Mouse (Mus musculus) heart, adult 2 months (tissue): ENCODE results near the gene Vmn1r208. TPM values are rescaled to one million over a fixed set of nuclear protein-coding genes. Genes with fewer than 3 reads are reported as not detected.
"Not testable (repeated sequence)": the region's sequence is repeated elsewhere in the genome, so short reads cannot be mapped to it uniquely, and the experiment has no call there.

Source experiments
- DNase-seq, 2 experiments: peaks; one replicate each; pipeline ENCODE4 v3.0.0; 2021
- H3K27ac ChIP-seq: fragments of 200-600 bp; 2 replicates; pipeline ENCODE4 v1.8.1; 2022
- H3K27me3 ChIP-seq: fragments of 200-500 bp; 2 replicates; pipeline ENCODE4 v1.6.1; 2012; ENCODE audit warnings: mild to moderate bottlenecking, low read length, inconsistent platforms, mixed read lengths; ENCODE audit not compliant: control insufficient read depth, insufficient read depth
- H3K36me3 ChIP-seq: fragments of 200-500 bp; 2 replicates; pipeline ENCODE4 v1.6.1; 2012; ENCODE audit warnings: low read length, inconsistent platforms; ENCODE audit not compliant: control insufficient read depth, insufficient read depth
- H3K4me1 ChIP-seq: fragments of 200-500 bp; 2 replicates; pipeline ENCODE4 v1.6.1; 2011; ENCODE audit warnings: low read length; ENCODE audit not compliant: control insufficient read depth, insufficient read depth
- H3K4me3 ChIP-seq: fragments of 200-600 bp; 2 replicates; pipeline ENCODE4 v1.8.1; 2022
- H3K79me2 ChIP-seq: fragments of 200-500 bp; replicated peaks from 2 replicates; pipeline ENCODE4 v1.6.1; 2012; ENCODE audit warnings: mild to moderate bottlenecking, inconsistent platforms, low read length, moderate library complexity, mixed read lengths; ENCODE audit not compliant: control insufficient read depth, insufficient read depth
- H3K9ac ChIP-seq: fragments of 200-500 bp; 2 replicates; pipeline ENCODE4 v1.6.1; 2012; ENCODE audit warnings: low read depth, mild to moderate bottlenecking, control low read depth, inconsistent platforms, low read length, mixed read lengths
- CTCF ChIP-seq: fragments of 200-600 bp; IDR thresholded peaks from 2 replicates; pipeline ENCODE4 v1.8.1; 2022; ENCODE audit warnings: antibody characterized with exemption, mild to moderate bottlenecking, moderate library complexity
- EP300 ChIP-seq: fragments of 200-500 bp; IDR thresholded peaks from 2 replicates; pipeline ENCODE4 v1.6.1; 2011; ENCODE audit warnings: low read depth, low read length, control low read depth; ENCODE audit not compliant: insufficient read depth
- POLR2A ChIP-seq: fragments of 200-500 bp; IDR thresholded peaks from 2 replicates; pipeline ENCODE4 v1.6.1; 2011; ENCODE audit warnings: mild to moderate bottlenecking, low read depth, low read length, control low read depth; ENCODE audit not compliant: insufficient read depth
- WGBS: fragments of 180-500 bp; shearing (Covaris S2); methylation state at CpG from one replicate; pipeline ENCODE4 v1.1.7; 2018; 5-methylcytosine and 5-hydroxymethylcytosine counted together
- intact Hi-C: fragments of 180-260 bp; cut with DNase I; formaldehyde crosslinking; loops from one replicate; pipeline ENCODE4 v1.15.1; 2025
- long read RNA-seq: library from polyadenylated mRNA; stranded (forward); transcript quantifications from one replicate; pipeline ENCODE4 v2.0.0, GENCODE M21; 2021
- polyA plus RNA-seq: library from polyadenylated mRNA; depleted of rRNA; stranded (reverse); fragments of >200 nt; gene quantifications from 2 replicates; pipeline ENCODE4 v1.2.3, GENCODE M21; 2012; rRNA removed
- total RNA-seq, 2 experiments: library from RNA; stranded (reverse); gene quantifications; 2 replicates each; pipeline ENCODE4 v1.2.3; 2021

Vmn1r208 gene
- total RNA-seq (not detected), polyA plus RNA-seq (not detected in 2 replicates)
- long read RNA-seq = 0 reads

DNA sequence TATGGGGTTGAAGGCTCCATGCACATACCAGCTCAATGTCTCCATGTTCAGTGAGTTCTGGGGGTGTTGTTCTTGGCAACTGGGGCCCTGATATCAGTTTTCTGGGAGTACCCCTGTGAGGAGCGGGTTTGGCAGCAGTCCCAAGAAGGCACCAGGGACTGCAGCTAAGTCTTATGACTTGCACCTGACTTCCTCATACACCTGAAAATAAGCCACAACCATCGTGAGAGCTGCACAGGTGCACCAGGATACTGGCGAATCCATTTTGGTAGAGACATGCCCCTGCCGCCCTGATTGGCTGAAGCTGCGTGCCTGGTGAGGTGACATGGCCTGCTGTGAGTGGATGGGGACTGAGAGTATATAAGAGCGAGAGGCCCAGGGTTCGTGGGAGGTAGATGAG, at the start of gene Vmn1r208:
TSS of gene Vmn1r208 (minus strand) at position 101 of the 400 bp plus-strand sequence.
- WGBS = no CpG with 5 or more reads among the region's 7 CpGs
- H3K27ac ChIP-seq, H3K9ac ChIP-seq, DNase-seq, H3K4me3 ChIP-seq, H3K27me3 ChIP-seq, intact Hi-C loops, H3K4me1 ChIP-seq, H3K79me2 ChIP-seq, H3K36me3 ChIP-seq: not testable (repeated sequence)

DNA sequence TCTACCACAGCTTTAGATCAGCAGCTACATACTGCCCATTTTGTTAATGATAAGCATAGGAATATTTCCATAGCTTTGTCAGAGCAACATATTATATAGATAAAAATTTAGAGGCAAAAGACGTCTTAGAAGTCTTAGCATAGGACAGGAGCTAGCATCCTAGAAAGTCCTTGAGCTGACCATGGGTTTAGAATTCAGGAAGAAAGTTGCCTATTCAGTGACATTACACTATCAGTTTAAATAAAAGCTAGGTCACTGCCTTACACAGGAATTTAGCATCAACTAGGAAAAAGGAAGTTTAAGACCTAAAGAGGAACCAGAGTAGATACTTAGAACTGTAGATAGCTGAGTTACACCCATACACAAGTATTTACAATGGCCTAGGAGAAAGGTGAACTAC, 44.4 kb upstream of the Vmn1r208 start:
- WGBS = 84% methylated on average over 1 of the region's 1 CpGs
- DNase-seq, H3K27me3 ChIP-seq, H3K4me1 ChIP-seq, H3K9ac ChIP-seq, H3K36me3 ChIP-seq, H3K27ac ChIP-seq, intact Hi-C loops, H3K4me3 ChIP-seq, H3K79me2 ChIP-seq: not testable (repeated sequence)

DNA sequence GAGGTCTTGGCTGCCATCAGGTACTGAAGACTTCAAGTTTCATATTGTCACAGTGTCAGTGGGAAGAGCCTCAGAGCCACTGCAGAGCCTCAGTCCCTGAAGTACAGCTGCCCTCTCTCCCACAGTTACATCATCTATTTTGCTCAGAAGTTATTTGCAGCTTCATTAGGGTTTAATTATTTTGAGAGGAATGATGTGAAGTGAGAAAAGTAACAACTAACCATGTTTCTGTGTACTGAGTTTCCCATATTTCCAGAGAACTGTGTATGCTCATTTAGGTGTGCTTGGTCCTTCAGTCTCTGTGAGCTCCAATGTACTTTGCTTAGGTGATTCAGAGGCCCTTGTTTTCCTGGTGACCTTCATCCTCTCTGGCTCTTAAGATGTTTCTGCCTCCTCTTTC, 32.4 kb upstream of the Vmn1r208 start, which contains the start of gene Vmn1r209:
TSS of gene Vmn1r209 (minus strand) at position 101 of the 400 bp plus-strand sequence.
- H3K36me3 ChIP-seq, H3K4me1 ChIP-seq, H3K9ac ChIP-seq, H3K79me2 ChIP-seq, intact Hi-C loops, H3K27me3 ChIP-seq, H3K4me3 ChIP-seq, H3K27ac ChIP-seq, DNase-seq: not testable (repeated sequence)

DNA sequence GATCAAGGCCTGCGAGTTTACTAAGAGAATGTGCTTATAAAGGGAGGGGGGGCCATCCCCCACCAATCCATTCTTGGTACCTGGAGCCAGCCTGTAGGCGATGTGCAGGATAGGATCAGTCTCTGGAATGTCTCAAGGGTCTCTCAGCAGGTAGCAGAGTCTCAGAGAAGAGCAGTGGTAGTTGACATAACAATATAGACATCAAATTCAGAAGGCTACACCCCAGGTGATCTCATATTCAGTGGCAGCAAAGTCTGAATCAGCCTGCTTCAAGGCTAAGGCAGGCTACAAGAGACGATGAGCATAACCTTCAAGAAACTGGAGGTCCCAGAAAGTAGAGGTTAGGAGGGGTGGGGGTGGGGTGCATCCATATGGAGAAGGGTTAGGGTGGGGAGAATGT, 10.9 kb upstream of the Vmn1r208 start:
- DNase-seq, H3K36me3 ChIP-seq, H3K4me1 ChIP-seq, H3K4me3 ChIP-seq, H3K79me2 ChIP-seq, H3K27me3 ChIP-seq, H3K9ac ChIP-seq, intact Hi-C loops, H3K27ac ChIP-seq: not testable (repeated sequence)
- 70% methylated on average over 3 of the region's 3 CpGs for WGBS

DNA sequence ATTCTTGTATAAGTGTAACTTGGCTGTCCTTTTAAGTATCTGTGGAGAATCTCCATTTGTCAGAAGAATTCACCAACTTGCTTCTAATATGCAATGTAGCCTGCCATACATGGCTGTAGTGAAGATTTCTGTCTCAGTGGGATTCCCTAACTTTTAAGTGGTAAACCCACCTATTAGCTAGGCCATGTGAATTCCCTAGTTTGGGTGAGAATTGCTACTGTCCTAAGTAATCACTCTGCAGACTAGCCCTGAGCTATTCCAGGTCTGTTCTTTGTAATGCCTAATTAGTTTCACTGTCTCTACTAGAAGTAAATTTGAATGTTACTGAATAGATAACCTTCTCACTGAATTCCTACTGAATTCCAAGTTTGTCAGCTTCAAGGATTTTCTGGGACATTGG, 7.0 kb upstream of the Vmn1r208 start:
- H3K27ac ChIP-seq, H3K79me2 ChIP-seq, H3K4me3 ChIP-seq, H3K4me1 ChIP-seq, DNase-seq, intact Hi-C loops, H3K36me3 ChIP-seq, H3K9ac ChIP-seq, H3K27me3 ChIP-seq: not testable (repeated sequence)

DNA sequence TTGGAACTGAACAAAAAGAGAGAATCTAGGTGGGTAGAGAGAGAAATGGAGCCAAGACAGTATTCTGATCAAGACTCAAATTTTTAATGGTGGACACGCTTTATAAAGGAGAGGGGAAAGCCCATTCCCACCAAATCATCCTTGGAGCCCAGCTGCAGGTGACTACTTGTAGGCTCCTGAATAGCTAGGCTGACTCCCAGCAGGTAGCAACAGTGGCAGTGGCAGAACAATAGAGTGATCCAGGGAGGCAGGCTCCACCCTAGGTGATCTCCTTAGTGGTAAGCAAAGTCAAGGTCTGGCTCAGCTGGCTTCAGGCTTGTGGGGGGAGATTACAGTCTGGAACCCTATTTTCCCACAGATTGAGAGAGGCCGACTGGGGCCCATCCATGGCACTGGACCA, 5.6 kb downstream of the Vmn1r208 start:
- H3K27ac ChIP-seq, intact Hi-C loops, H3K79me2 ChIP-seq, H3K4me3 ChIP-seq, H3K27me3 ChIP-seq, H3K4me1 ChIP-seq, DNase-seq, H3K9ac ChIP-seq, H3K36me3 ChIP-seq: not testable (repeated sequence)
- WGBS = 63% methylated on average over 2 of the region's 2 CpGs

DNA sequence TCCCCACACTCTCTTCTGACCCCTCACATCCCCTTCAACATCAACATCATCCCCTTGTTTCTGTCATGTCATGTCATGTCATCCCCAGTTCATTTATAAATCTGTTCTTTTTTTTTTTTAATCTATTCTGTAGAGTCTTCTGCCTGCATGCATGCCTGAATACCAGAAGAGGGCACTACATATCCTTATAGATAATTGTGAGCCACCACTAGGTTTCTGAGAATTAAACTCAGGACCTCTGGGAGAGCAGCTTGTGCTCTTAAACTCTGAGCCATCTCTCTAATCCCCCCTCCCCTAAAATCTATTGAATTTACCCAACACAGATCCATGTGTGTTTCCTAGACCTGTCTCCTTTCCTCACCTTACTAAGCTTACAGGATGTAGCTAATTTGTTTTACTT, 29.7 kb downstream of the Vmn1r208 start:
- intact Hi-C loops = no loop called here
- TF ChIP-seq EP300 = no peak
- no peak for TF ChIP-seq POLR2A
- no peak for TF ChIP-seq CTCF

DNA sequence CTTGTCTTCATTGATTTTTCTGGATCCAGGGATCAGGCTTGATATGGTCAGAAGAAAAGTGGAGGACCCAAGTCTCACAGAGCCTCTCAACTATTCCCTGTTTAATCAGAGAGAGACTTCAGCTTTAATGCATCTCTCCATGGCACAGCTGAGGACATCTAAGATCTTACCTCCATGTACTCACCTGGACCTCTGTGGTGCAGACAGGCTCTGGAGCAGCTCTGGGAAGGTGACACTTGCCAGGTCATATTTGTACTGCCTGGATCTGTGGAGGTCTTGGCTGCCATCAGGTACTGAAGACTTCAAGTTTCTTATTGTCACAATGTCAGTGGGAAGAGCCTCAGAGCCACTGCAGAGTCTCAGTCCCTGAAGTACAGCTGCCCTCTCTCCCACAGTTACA, 47.7 kb downstream of the Vmn1r208 start, which contains the start of gene Vmn1r207-ps:
TSS of gene Vmn1r207-ps (minus strand) at position 101 of the 400 bp plus-strand sequence.
- H3K4me1 ChIP-seq, H3K79me2 ChIP-seq, H3K27ac ChIP-seq, H3K27me3 ChIP-seq, DNase-seq, H3K36me3 ChIP-seq, intact Hi-C loops, H3K9ac ChIP-seq, H3K4me3 ChIP-seq: not testable (repeated sequence)

More for the DNA sequence above, 29.7 kb downstream of the Vmn1r208 start:
- H3K27ac ChIP-seq = no peak overlapping the region
- no peaks in the 10 kb centered on the region for H3K79me2 ChIP-seq
- no peaks in the 10 kb centered on the region for H3K27me3 ChIP-seq
- no peaks in the 10 kb centered on the region for H3K36me3 ChIP-seq
- no peak for DNase-seq
- no peak overlapping the region for H3K4me3 ChIP-seq
- no peak overlapping the region for H3K9ac ChIP-seq
- H3K4me1 ChIP-seq = no peaks in the 10 kb centered on the region
